Mouse (Mus musculus) kidney, adult 2 months (tissue): ENCODE results near the gene Srr.

Source experiments
- CTCF ChIP-seq: fragments of 200-500 bp; conservative IDR thresholded peaks from 2 replicates; pipeline ENCODE4 v1.5.1; 2011; ENCODE audit warnings: low read depth, mild to moderate bottlenecking, control low read depth, low read length, moderate library complexity, mixed read lengths; ENCODE audit not compliant: insufficient read depth, insufficient read length
- POLR2A ChIP-seq: fragments of 200-500 bp; IDR thresholded peaks from one replicate; pipeline ENCODE4 v1.6.1; 2011; ENCODE audit warnings: low read depth, low read length, control low read depth

- TF ChIP-seq CTCF (no peak), POLR2A (no peak)
Observed at GRCm38 (mm10) chr11:74880999-74881398, 44.7 kb downstream of the Srr start.
